Mouse (Mus musculus) embryonic fibroblast, embryonic 13.5 days (primary cell): ENCODE measurements around the gene Olfr813.

ENCODE experiments used
- CTCF ChIP-seq: IDR thresholded peaks from 2 replicates; pipeline ENCODE4 v1.5.1; 2011; ENCODE audit warnings: mild to moderate bottlenecking, control low read depth, low read length, moderate library complexity, borderline replicate concordance; ENCODE audit not compliant: insufficient read depth
- POLR2A ChIP-seq: IDR thresholded peaks from 2 replicates; pipeline ENCODE4 v1.6.1; 2011; ENCODE audit warnings: low read depth, mild to moderate bottlenecking, control low read depth, low read length, moderate library complexity

- no peak for TF ChIP-seq POLR2A
- no peak for TF ChIP-seq CTCF
Observed at GRCm38 (mm10) chr10:129885934-129886333, 30.8 kb downstream of the Olfr813 start.
